Mouse (Mus musculus): Measurements from ENCODE around the gene Bloc1s2. TPM values are rescaled to one million over a fixed set of nuclear protein-coding genes. Genes with fewer than 3 reads are reported as not detected.
A peak's percentile ranks its signal among the peaks of the same experiment; 100 is the strongest.

The Bloc1s2 gene
- polyA plus RNA-seq, 1 experiment, result 44.4 TPM

DNA sequence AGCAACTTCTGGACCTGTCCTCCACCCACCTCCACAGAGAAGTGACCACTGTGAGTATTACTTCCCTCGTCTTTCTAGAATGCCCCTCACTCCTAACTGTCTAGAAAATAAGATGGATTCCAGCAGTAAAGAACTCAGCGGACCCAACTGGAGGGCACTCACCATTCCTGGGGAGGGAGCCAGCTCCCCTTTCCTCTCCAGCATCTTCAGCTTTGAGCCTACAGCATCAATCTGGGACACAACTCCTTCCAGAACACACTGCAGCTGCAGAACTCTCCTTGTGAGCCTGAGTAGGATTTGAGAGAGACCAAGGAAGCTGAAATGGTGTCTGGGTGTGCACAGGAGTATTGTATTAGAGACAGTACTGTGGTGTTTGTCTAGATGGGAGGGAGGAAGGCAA lies 2.7 kb upstream of the Bloc1s2 start:
- Histone ChIP-seq H3K27me3 (ENCODE audit: control insufficient read depth, insufficient read depth, low read length) (no peaks in the 10 kb centered on the region), H3K4me1 (replicated peaks; ENCODE audit: control insufficient read depth, insufficient read depth, low read length) (peaks cover 9% of the 10 kb centered on the region), H3K4me3 (ENCODE audit: control insufficient read depth, insufficient read depth, low read length) (no peak overlapping the region), H3K36me3 (ENCODE audit: control insufficient read depth, insufficient read depth, low read length) (no peaks in the 10 kb centered on the region), H3K27ac (ENCODE audit: control insufficient read depth, insufficient read depth, low read length) (no peak overlapping the region)
- TF ChIP-seq POLR2A (IDR thresholded peaks at IDR 0.05; ENCODE audit: control insufficient read depth, extremely low read depth, insufficient read depth, low read length, poor library complexity) (no peak), CTCF (IDR thresholded peaks at IDR 0.05; ENCODE audit: borderline replicate concordance, control insufficient read depth, extremely low read depth, insufficient read depth, low read length, poor library complexity) (no peak)
- no peak for DNase-seq
- WGBS, result 89% methylated on average over 2 of the region's 2 CpGs

DNA sequence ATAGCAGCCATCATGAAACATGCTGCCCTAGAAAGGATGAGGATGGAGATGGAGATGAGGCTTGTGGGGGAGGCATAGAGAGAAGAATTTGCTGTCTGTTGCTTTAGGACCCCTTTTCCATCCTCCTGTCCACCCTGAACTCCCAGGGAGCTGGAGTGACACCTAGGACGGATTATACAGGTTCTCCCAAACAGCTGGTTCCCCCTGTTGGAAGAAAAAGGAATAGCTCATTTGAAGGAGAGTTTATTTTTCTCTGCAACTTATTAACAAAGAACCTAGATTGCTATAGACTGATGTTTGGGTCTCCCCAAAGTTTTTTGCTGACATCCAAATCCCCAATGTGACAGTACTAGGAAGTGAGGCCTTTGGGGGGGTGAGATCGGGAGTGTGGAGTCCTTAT lies 2.1 kb upstream of the Bloc1s2 start:
- Histone ChIP-seq H3K27ac (ENCODE audit: control insufficient read depth, insufficient read depth, low read length) (no peak overlapping the region), H3K27me3 (ENCODE audit: control insufficient read depth, insufficient read depth, low read length) (no peaks in the 10 kb centered on the region), H3K4me1 (replicated peaks; ENCODE audit: control insufficient read depth, insufficient read depth, low read length) (peaks cover 9% of the 10 kb centered on the region), H3K36me3 (ENCODE audit: control insufficient read depth, insufficient read depth, low read length) (no peaks in the 10 kb centered on the region), H3K4me3 (ENCODE audit: control insufficient read depth, insufficient read depth, low read length) (no peak overlapping the region)
- TF ChIP-seq POLR2A (IDR thresholded peaks at IDR 0.05; ENCODE audit: control insufficient read depth, extremely low read depth, insufficient read depth, low read length, poor library complexity), result no peak
- no peak for DNase-seq
- WGBS, result 57% methylated on average over 2 of the region's 2 CpGs

DNA sequence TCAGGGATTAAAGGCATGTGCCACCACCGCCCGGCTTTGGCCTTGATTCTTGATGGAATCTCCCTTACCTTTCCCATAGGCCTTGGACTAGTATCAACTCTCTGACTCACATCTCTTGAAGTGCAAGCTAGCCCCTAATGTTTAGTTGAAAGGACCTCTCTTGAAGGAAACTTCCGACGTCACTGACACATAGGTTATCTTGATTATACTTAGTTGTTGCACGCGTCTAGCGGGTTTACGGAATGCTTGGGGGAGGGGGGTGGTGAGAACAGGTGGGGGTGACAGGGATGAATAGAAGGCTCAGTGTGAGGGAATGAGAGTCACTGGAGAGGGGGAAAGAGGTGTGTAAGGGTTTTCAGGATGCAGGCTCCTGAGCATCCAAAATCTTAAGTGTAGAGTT lies 705 bp upstream of the Bloc1s2 start:
- TF ChIP-seq POLR2A (IDR thresholded peaks at IDR 0.05; ENCODE audit: control insufficient read depth, extremely low read depth, insufficient read depth, low read length, poor library complexity) (no peak), CTCF (IDR thresholded peaks at IDR 0.05; ENCODE audit: borderline replicate concordance, control insufficient read depth, extremely low read depth, insufficient read depth, low read length, poor library complexity) (no peak)
- Histone ChIP-seq H3K27me3 (ENCODE audit: control insufficient read depth, insufficient read depth, low read length) (no peaks in the 10 kb centered on the region), H3K27ac (ENCODE audit: control insufficient read depth, insufficient read depth, low read length) (no peak overlapping the region), H3K36me3 (ENCODE audit: control insufficient read depth, insufficient read depth, low read length) (peaks cover 12% of the 10 kb centered on the region), H3K4me3 (ENCODE audit: control insufficient read depth, insufficient read depth, low read length) (no peak overlapping the region), H3K4me1 (replicated peaks; ENCODE audit: control insufficient read depth, insufficient read depth, low read length) (peaks cover 9% of the 10 kb centered on the region)
- no peak for DNase-seq
- WGBS, result 98% methylated on average over 8 of the region's 8 CpGs

DNA sequence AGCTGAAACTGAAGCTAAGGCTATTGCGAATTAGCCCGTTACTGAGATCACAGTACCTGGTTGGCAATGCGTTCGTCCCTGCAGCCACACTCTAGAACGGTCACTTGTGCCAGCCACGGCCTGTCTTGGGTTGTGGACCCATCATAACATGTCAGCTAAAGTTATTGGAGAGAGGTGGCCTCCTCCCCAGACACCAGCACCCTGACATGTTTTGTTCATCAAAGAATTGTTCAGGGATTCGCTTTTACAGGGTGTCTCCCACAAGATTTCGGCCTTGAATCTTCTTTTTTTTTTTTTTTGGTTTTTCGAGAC lies 278 bp upstream of the Bloc1s2 start:
- no peak for TF ChIP-seq CTCF (IDR thresholded peaks at IDR 0.05; ENCODE audit: borderline replicate concordance, control insufficient read depth, extremely low read depth, insufficient read depth, low read length, poor library complexity)
- no peak for TF ChIP-seq POLR2A (IDR thresholded peaks at IDR 0.05; ENCODE audit: control insufficient read depth, extremely low read depth, insufficient read depth, low read length, poor library complexity)
- Histone ChIP-seq H3K27ac (ENCODE audit: control insufficient read depth, insufficient read depth, low read length) (no peak overlapping the region), H3K4me3 (ENCODE audit: control insufficient read depth, insufficient read depth, low read length) (peak overlapping the region; percentile 72), H3K4me1 (replicated peaks; ENCODE audit: control insufficient read depth, insufficient read depth, low read length) (peaks cover 9% of the 10 kb centered on the region), H3K27me3 (ENCODE audit: control insufficient read depth, insufficient read depth, low read length) (no peaks in the 10 kb centered on the region), H3K36me3 (ENCODE audit: control insufficient read depth, insufficient read depth, low read length) (peaks cover 15% of the 10 kb centered on the region)
- WGBS, result 62% methylated on average over 9 of the region's 9 CpGs
- DNase-seq, result no peak

DNA sequence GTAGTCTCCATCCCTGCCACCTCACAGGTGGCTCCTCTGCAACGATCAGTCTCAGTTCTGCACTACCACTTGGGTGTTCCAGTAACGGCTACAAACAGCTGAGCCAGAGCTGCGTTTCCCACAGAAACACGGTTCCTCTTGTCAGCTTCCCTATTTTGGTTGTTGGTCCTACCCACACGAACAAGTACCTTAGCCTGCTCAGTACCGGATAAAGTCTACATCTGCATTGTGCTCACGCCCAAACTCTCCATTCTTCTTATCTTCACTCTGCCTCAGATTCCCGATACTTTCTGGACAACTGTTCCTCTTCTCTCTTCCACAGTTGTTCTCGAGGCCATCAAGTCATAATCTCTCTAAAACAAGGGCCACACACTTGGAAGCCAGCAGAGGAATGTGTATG lies 1.9 kb downstream of the Bloc1s2 start:
- TF ChIP-seq CTCF (IDR thresholded peaks at IDR 0.05; ENCODE audit: borderline replicate concordance, control insufficient read depth, extremely low read depth, insufficient read depth, low read length, poor library complexity) (no peak), POLR2A (IDR thresholded peaks at IDR 0.05; ENCODE audit: control insufficient read depth, extremely low read depth, insufficient read depth, low read length, poor library complexity) (no peak)
- Histone ChIP-seq H3K4me3 (ENCODE audit: control insufficient read depth, insufficient read depth, low read length) (no peak overlapping the region), H3K36me3 (ENCODE audit: control insufficient read depth, insufficient read depth, low read length) (peaks cover 25% of the 10 kb centered on the region), H3K27me3 (ENCODE audit: control insufficient read depth, insufficient read depth, low read length) (no peaks in the 10 kb centered on the region), H3K27ac (ENCODE audit: control insufficient read depth, insufficient read depth, low read length) (no peak overlapping the region), H3K4me1 (replicated peaks; ENCODE audit: control insufficient read depth, insufficient read depth, low read length) (peaks cover 9% of the 10 kb centered on the region)
- 26% methylated on average over 9 of the region's 9 CpGs for WGBS
- no peak for DNase-seq

DNA sequence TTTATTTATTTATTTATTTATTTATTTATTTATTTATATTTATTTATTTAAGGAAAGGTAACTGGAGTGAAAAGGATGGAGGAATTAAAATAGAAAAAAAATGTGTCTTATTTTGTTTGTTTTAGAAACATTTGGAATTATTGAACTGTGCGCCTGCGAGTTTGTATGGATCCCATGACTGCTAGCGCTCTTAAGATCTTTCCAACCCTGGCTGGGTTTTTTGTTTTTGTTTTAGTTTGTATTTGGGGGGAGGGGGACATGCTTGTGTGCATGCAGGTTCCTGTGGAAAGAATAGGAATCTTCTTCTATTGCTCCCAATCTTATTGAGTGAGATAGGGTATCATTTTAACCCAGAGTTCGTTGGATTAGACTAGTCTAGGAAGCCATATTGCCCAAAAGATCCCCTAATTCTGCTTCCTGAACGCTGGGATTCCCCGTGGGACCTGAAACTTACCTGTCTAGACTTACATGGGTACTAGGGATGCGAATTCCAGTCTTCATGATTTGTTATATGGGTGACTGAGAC lies 10.2 kb downstream of the Bloc1s2 start:
- no peaks in the 10 kb centered on the region for H3K4me1 ChIP-seq (replicated peaks; ENCODE audit: control insufficient read depth, insufficient read depth, low read length)
- TF ChIP-seq POLR2A (IDR thresholded peaks at IDR 0.05; ENCODE audit: control insufficient read depth, extremely low read depth, insufficient read depth, low read length, poor library complexity) (no peak), CTCF (IDR thresholded peaks at IDR 0.05; ENCODE audit: borderline replicate concordance, control insufficient read depth, extremely low read depth, insufficient read depth, low read length, poor library complexity) (no peak)
- no peak overlapping the region for H3K4me3 ChIP-seq (ENCODE audit: control insufficient read depth, insufficient read depth, low read length)
- no peak overlapping the region for H3K27ac ChIP-seq (ENCODE audit: control insufficient read depth, insufficient read depth, low read length)
- H3K36me3 ChIP-seq (ENCODE audit: control insufficient read depth, insufficient read depth, low read length), result peaks cover 18% of the 10 kb centered on the region
- WGBS, result 48% methylated on average over 7 of the region's 7 CpGs
- no peaks in the 10 kb centered on the region for H3K27me3 ChIP-seq (ENCODE audit: control insufficient read depth, insufficient read depth, low read length)
- no peak for DNase-seq
